In the genomic region with DNA sequence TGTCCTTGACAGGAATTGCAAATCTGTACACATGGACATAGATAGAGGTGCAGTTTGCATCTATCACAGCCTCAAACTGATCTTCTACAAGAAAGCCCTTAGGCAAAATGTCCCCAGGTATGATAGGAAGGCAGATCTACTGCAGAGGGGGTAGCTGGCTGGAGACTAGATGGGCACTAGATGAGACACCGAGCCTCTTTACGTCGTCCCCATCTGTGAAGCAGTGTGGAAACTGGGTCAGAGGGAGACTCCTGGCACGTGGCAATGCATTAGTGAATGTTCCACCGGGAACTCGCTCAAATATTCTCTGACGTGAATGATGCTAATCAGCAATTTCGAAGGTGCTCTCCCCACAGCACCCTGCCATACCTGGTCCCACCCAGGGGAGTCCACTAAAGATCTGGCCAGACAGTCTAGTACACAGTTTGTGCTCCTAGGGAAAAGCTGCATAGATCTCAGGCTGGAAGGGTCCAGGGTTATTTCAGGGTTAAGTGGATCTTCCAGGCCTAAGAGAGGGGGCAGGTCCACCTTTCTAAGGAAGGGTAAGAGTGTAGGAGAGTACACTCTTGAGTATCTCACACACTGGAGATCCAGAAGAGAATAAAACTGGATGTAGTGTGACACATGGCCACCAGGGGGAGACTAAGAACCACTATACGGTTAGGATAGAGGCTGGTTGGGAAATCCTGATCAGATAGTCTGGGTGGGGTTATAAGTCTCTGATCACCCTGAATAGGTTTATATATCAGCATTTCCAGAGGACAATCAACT, we compare ENCODE assay signal across 8 mouse cellular contexts. TPM values are rescaled to one million over a fixed set of nuclear protein-coding genes. Genes with fewer than 3 reads are reported as not detected.
DNase-seq lines count a peak whose midpoint lies in the region; ATAC-seq and TF ChIP-seq lines count a peak whose summit lies in the region.

No protein-coding gene starts in this region.

- no peak overlapping the region for H3K27ac ChIP-seq in embryonic facial prominence, embryonic 13.5 days
- H3K27ac ChIP-seq in hindbrain, embryonic 13.5 days = no peak overlapping the region
- no peak overlapping the region for H3K27ac ChIP-seq in left cerebral cortex, adult 2 months

- H3K9me3 ChIP-seq in embryonic facial prominence, embryonic 13.5 days = no peaks in the 10 kb centered on the region
- H3K9me3 ChIP-seq in hindbrain, embryonic 13.5 days = no peaks in the 10 kb centered on the region

- no peak overlapping the region for H3K9ac ChIP-seq in embryonic facial prominence, embryonic 13.5 days
- no peak overlapping the region for H3K9ac ChIP-seq in hindbrain, embryonic 13.5 days

- no peaks in the 10 kb centered on the region for H3K36me3 ChIP-seq in embryonic facial prominence, embryonic 13.5 days
- peaks cover 7% of the 10 kb centered on the region; the same call in 1 of the 2 replicates for H3K36me3 ChIP-seq in hindbrain, embryonic 13.5 days

- ATAC-seq in embryonic facial prominence, embryonic 13.5 days (ENCODE audit: insufficient number of reproducible peaks, insufficient read depth, low FRiP score, low TSS enrichment, low read depth) = peak; percentile 30; the same call in 1 of the 2 replicates
- ATAC-seq in hindbrain, embryonic 13.5 days (ENCODE audit: low FRiP score) = peak; percentile 78
- ATAC-seq in megakaryocyte progenitor cell, adult 5-6 weeks (replicated peaks; ENCODE audit: poor library complexity) = peak; percentile 69

- no peak overlapping the region for H3K4me2 ChIP-seq in embryonic facial prominence, embryonic 13.5 days
- H3K4me2 ChIP-seq in hindbrain, embryonic 13.5 days = no peak overlapping the region

- intact Hi-C loops in left cerebral cortex, adult 2 months (cut with DNase I) = loop anchor here (2.0 to 10.0 kb wide), 4 partner anchors 103 to 1171 kb away; a partner anchor contains a TSS

- DNase-seq in adrenal gland, adult 2 months = peak; percentile 34
- DNase-seq in adrenal gland, adult 8-10 months = no peak
- peak; percentile 84 for DNase-seq in adipocyte (ENCODE audit: low spot score)
- DNase-seq in left cerebral cortex, adult 2 months (ENCODE audit: extremely low spot score in 1 of 2, low spot score in 2 of 2) = peak; percentile 58 to 60
- DNase-seq in right cerebral cortex, postnatal 25 days = peak; percentile 52

- WGBS in embryonic facial prominence, embryonic 13.5 days = 61% methylated on average over 9 of the region's 9 CpGs
- WGBS in hindbrain, embryonic 13.5 days = 61% methylated on average over 9 of the region's 9 CpGs

- peak; percentile 77 for TF ChIP-seq CTCF in left cerebral cortex, adult 2 months (IDR thresholded peaks at IDR 0.05)

- H3K4me3 ChIP-seq in embryonic facial prominence, embryonic 13.5 days = no peak overlapping the region
- no peak overlapping the region for H3K4me3 ChIP-seq in hindbrain, embryonic 13.5 days
- no peak overlapping the region for H3K4me3 ChIP-seq in left cerebral cortex, adult 2 months

- H3K27me3 ChIP-seq in embryonic facial prominence, embryonic 13.5 days = 0 out of 2 replicates have a peak, but pooled peaks cover 3% of the 10 kb centered on the region
- no peaks in the 10 kb centered on the region for H3K27me3 ChIP-seq in hindbrain, embryonic 13.5 days

- peaks cover 11% of the 10 kb centered on the region for H3K4me1 ChIP-seq in embryonic facial prominence, embryonic 13.5 days
- H3K4me1 ChIP-seq in hindbrain, embryonic 13.5 days (replicated peaks) = peaks cover 14% of the 10 kb centered on the region

RNA-seq across cellular contexts. Expression of a gene that starts 3.5 kb away (rescaled TPM):
- 10 to 100 TPM in 1 of 2 experiments, 1 to 10 TPM in 1; 3.8 to 13.4 TPM for total RNA-seq in adrenal gland, adult 2 months (2021)
- 16.6 and 22.8 TPM in 2 replicates for polyA plus RNA-seq in adrenal gland, adult 2 months (2012; rRNA removed)
- total RNA-seq in adrenal gland, adult 8-10 months (2022) = 1 to 10 TPM; 2.2 to 5.3 (median 4.0) TPM
- polyA plus RNA-seq in embryonic facial prominence, embryonic 13.5 days (2015; fragmentation: Nextera tagmentation; extraction: Ambion mirVana) = 16.5 and 19.9 TPM in 2 replicates
- polyA plus RNA-seq in hindbrain, embryonic 13.5 days (2015; fragmentation: Nextera tagmentation; extraction: Ambion mirVana) = 8.0 and 9.2 TPM in 2 replicates
- total RNA-seq in left cerebral cortex, adult 2 months (2021) = 1 to 10 TPM; 1.8 to 2.0 TPM
- total RNA-seq in megakaryocyte progenitor cell, adult 5-6 weeks (2015) = 0.44 TPM in 1 of 2 replicates, not detected in the other
- total RNA-seq in megakaryocyte progenitor cell, adult 5-6 weeks (2017) = 0.08 TPM in 1 of 2 replicates, not detected in the other

RNA-seq across cellular contexts. Expression of a gene that starts 19.9 kb away (rescaled TPM):
- 1 to 10 TPM; 3.9 to 7.4 TPM for total RNA-seq in adrenal gland, adult 2 months (2021)
- 2.3 TPM in 2 replicates for polyA plus RNA-seq in adrenal gland, adult 2 months (2012; rRNA removed)
- total RNA-seq in adrenal gland, adult 8-10 months (2022) = 1 to 10 TPM; 4.6 to 6.2 (median 5.8) TPM
- polyA plus RNA-seq in embryonic facial prominence, embryonic 13.5 days (2015; fragmentation: Nextera tagmentation; extraction: Ambion mirVana) = 14.4 and 14.5 TPM in 2 replicates
- polyA plus RNA-seq in hindbrain, embryonic 13.5 days (2015; fragmentation: Nextera tagmentation; extraction: Ambion mirVana) = 23.0 and 33.3 TPM in 2 replicates
- 1 to 10 TPM; 4.5 to 6.0 TPM for total RNA-seq in left cerebral cortex, adult 2 months (2021)
- 44.9 and 57.1 TPM in 2 replicates for total RNA-seq in megakaryocyte progenitor cell, adult 5-6 weeks (2015)
- 35.8 and 40.9 TPM in 2 replicates for total RNA-seq in megakaryocyte progenitor cell, adult 5-6 weeks (2017)

RNA-seq across cellular contexts. Expression of a gene that starts 25.1 kb away (rescaled TPM):
- total RNA-seq in adrenal gland, adult 2 months (2021) = 10 to 100 TPM; 14.8 to 22.9 TPM
- 5.0 and 6.6 TPM in 2 replicates for polyA plus RNA-seq in adrenal gland, adult 2 months (2012; rRNA removed)
- 10 to 100 TPM; 18.0 to 21.8 (median 20.2) TPM for total RNA-seq in adrenal gland, adult 8-10 months (2022)
- 218 and 229 TPM in 2 replicates for polyA plus RNA-seq in embryonic facial prominence, embryonic 13.5 days (2015; fragmentation: Nextera tagmentation; extraction: Ambion mirVana)
- polyA plus RNA-seq in hindbrain, embryonic 13.5 days (2015; fragmentation: Nextera tagmentation; extraction: Ambion mirVana) = 181 and 187 TPM in 2 replicates
- 10 to 100 TPM; 21.9 to 24.1 TPM for total RNA-seq in left cerebral cortex, adult 2 months (2021)
- total RNA-seq in megakaryocyte progenitor cell, adult 5-6 weeks (2015) = 129 and 134 TPM in 2 replicates
- total RNA-seq in megakaryocyte progenitor cell, adult 5-6 weeks (2017) = 58.4 and 63.3 TPM in 2 replicates

Comparison
In these comparisons a context has a peak if more than half of its experiments do, and no peak if none do; other contexts are left out.
1. RNA of a gene that starts 19.9 kb away (total RNA-seq): 35.8 to 57.1 TPM in megakaryocyte progenitor cell, adult 5-6 weeks; 3.9 to 7.4 TPM in adrenal gland, adult 2 months, 4.5 to 6.0 TPM in left cerebral cortex, adult 2 months and 4.6 to 6.2 TPM in adrenal gland, adult 8-10 months; every median in the first group is over 4 times any median in the second.
2. Peak in every context shown above with its lines, with median percentiles within 50 percentile points of each other: ATAC-seq.